Mouse (Mus musculus) gastrocnemius, postnatal 14 days (tissue): ENCODE results near the gene BC025920. TPM values are rescaled to one million over a fixed set of nuclear protein-coding genes. Genes with fewer than 3 reads are reported as not detected.

Experiments used
- total RNA-seq, 2 experiments: library from RNA; stranded (reverse); gene quantifications; 2 replicates each; pipeline ENCODE4 v1.2.3; 2021

Gene BC025920
- total RNA-seq, 2 experiments from 2014 or later: 1.7 to 2.2 TPM

Other genes starting within 250 kb of the BC025920 start
- 1 to 10 TPM; 3.7 to 4.0 TPM for gene Mfsd12, start 248.8 kb upstream of the BC025920 start, total RNA-seq
- gene 4930404N11Rik, start 240.5 kb upstream of the BC025920 start, total RNA-seq: under 1 TPM; 0.37 to 0.42 TPM
- 10 to 100 TPM; 11.9 to 15.4 TPM for gene Fzr1, start 227.8 kb upstream of the BC025920 start, total RNA-seq
- 10 to 100 TPM; 38.6 to 39.8 TPM for gene Dohh, start 221.8 kb upstream of the BC025920 start, total RNA-seq
- under 1 TPM; 0.41 to 0.47 TPM for gene Gm48551, start 221.8 kb upstream of the BC025920 start, total RNA-seq
- under 1 TPM in 1 of 2 experiments, not detected in 1; 0.80 TPM for gene Gm48552, start 217.3 kb upstream of the BC025920 start, total RNA-seq
- gene Smim24, start 213.2 kb upstream of the BC025920 start, total RNA-seq: under 1 TPM; 0.45 to 0.91 TPM
- 100 to 1,000 TPM; 262 to 320 TPM for gene Nfic, start 150.6 kb upstream of the BC025920 start, total RNA-seq
- gene Celf5, start 123.6 kb upstream of the BC025920 start, total RNA-seq: under 1 TPM; 0.09 to 0.23 TPM
- 10 to 100 TPM; 39.1 to 47.3 TPM for gene Ncln, start 109.9 kb upstream of the BC025920 start, total RNA-seq
- under 1 TPM; 0.64 to 0.86 TPM for gene S1pr4, start 106.1 kb upstream of the BC025920 start, total RNA-seq
- 1 to 10 TPM in 1 of 2 experiments, under 1 TPM in 1; 0.60 to 1.2 TPM for gene Gna15, start 82.0 kb upstream of the BC025920 start, total RNA-seq
- 10 to 100 TPM; 31.6 to 34.6 TPM for gene Gna11, start 61.1 kb upstream of the BC025920 start, total RNA-seq
- 100 to 1,000 TPM; 660 to 698 TPM for gene Aes, start 46.8 kb upstream of the BC025920 start, total RNA-seq
- gene Tle2, start 31.7 kb upstream of the BC025920 start, total RNA-seq: 1 to 10 TPM; 4.3 to 4.4 TPM
- gene Tle6, start 5.2 kb upstream of the BC025920 start, total RNA-seq: 1 to 10 TPM; 2.4 to 4.4 TPM
- gene Sirt6, start 21.5 kb downstream of the BC025920 start, total RNA-seq: 1 to 10 TPM; 5.4 to 5.6 TPM
- 10 to 100 TPM in 1 of 2 experiments, 1 to 10 TPM in 1; 6.8 to 10.9 TPM for gene Ankrd24, start 22.3 kb downstream of the BC025920 start, total RNA-seq
- gene Gm10778, start 42.8 kb downstream of the BC025920 start, total RNA-seq: 1 to 10 TPM; 1.6 to 1.8 TPM
- gene Zfp433, start 98.6 kb downstream of the BC025920 start, total RNA-seq: 1 to 10 TPM; 3.3 to 6.1 TPM
- gene Gm3055, start 164.9 kb downstream of the BC025920 start, total RNA-seq: 1 to 10 TPM in 1 of 2 experiments, under 1 TPM in 1; 0.55 to 2.3 TPM
- gene Gm4767, start 205.9 kb downstream of the BC025920 start, total RNA-seq: under 1 TPM; 0.86 to 0.92 TPM